Mouse (Mus musculus) left cerebral cortex, postnatal 36 days (tissue): ENCODE results near the gene Serpina3k. TPM values are rescaled to one million over a fixed set of nuclear protein-coding genes. Genes with fewer than 3 reads are reported as not detected.
"Not testable (repeated sequence)": the region's sequence is repeated elsewhere in the genome, so short reads cannot be mapped to it uniquely, and the experiment has no call there.

Experiments used
- DNase-seq, 2 experiments: peaks; one replicate each; pipeline ENCODE4 v3.0.0; 2021 to 2022; ENCODE audit warnings: low spot score in 2 of 2, mixed read lengths in 1 of 2
- intact Hi-C: fragments of 180-260 bp; cut with DNase I; formaldehyde crosslinking; loops from one replicate; pipeline ENCODE4 v1.15.1; 2025
- total RNA-seq, 2 experiments: library from RNA; stranded (reverse); gene quantifications; 2 replicates each; pipeline ENCODE4 v1.2.3; 2021

The Serpina3k gene
- total RNA-seq, 2 experiments from 2014 or later: not detected

GRCm38 (mm10) chr12:104385987-104386386 is 47.7 kb downstream of the Serpina3k start:
- DNase-seq, intact Hi-C loops: not testable (repeated sequence)

- DNase-seq, intact Hi-C loops: not testable (repeated sequence)
Measured at GRCm38 (mm10) chr12:104386878-104387277, 48.6 kb downstream of the Serpina3k start.

GRCm38 (mm10) chr12:104388477-104388876 is 50.2 kb downstream of the Serpina3k start:
- intact Hi-C loops: no loop called here
- DNase-seq: no peak

GRCm38 (mm10) chr12:104391057-104391456 is 52.8 kb downstream of the Serpina3k start:
- DNase-seq, intact Hi-C loops: not testable (repeated sequence)

Other genes starting within 250 kb of the Serpina3k start
- gene Serpina5, start 237.4 kb upstream of the Serpina3k start, total RNA-seq: not detected
- gene Serpina3a, start 225.8 kb upstream of the Serpina3k start, total RNA-seq: not detected
- not detected for gene Serpina3b, start 210.5 kb upstream of the Serpina3k start, total RNA-seq
- gene Serpina3c, start 184.6 kb upstream of the Serpina3k start, total RNA-seq: not detected
- gene Serpina3f, start 123.9 kb upstream of the Serpina3k start, total RNA-seq: not detected
- under 1 TPM in 1 of 2 experiments, not detected in 1; 0.57 TPM for gene Serpina3g, start 102.2 kb upstream of the Serpina3k start, total RNA-seq
- gene Serpina3i, start 75.4 kb upstream of the Serpina3k start, total RNA-seq: not detected
- not detected for gene Serpina3j, start 23.9 kb upstream of the Serpina3k start, total RNA-seq
- not detected for gene Serpina3m, start within 50 bp of the Serpina3k start, total RNA-seq
- 10 to 100 TPM; 10.5 to 11.8 TPM for gene Serpina3n, start 68.2 kb downstream of the Serpina3k start, total RNA-seq
- not detected for gene Gsc, start 134.8 kb downstream of the Serpina3k start, total RNA-seq